Mouse (Mus musculus) erythroblast, adult 5-6 weeks (primary cell): ENCODE data around the gene Vps37b. TPM values are rescaled to one million over a fixed set of nuclear protein-coding genes. Genes with fewer than 3 reads are reported as not detected.

Experiments
- ATAC-seq: replicated peaks from 2 replicates; pipeline ENCODE4 v1.8.0; 2016; ENCODE audit warnings: moderate number of reproducible peaks, mild to moderate bottlenecking, moderate TSS enrichment, inconsistent platforms; ENCODE audit not compliant: poor library complexity, low FRiP score, severe bottlenecking
- total RNA-seq, 2 experiments: library from RNA; stranded (forward) in 1 of 2; stranded (reverse) in 1 of 2; fragments of 150-400 nt in 1 of 2; fragments of 200-764, 138-1000 nt in 1 of 2; gene quantifications; 2 replicates each; pipeline versions ENCODE4 v1.2.3 to v1.2.4; 2015 to 2017; ENCODE audit warnings: low replicate concordance in 2 of 2

The Vps37b gene
- total RNA-seq, 2 experiments from 2014 or later: 7.9 to 27.9 TPM

- ATAC-seq: no peak
Measured at GRCm38 (mm10) chr5:124049249-124050045, 17.4 kb upstream of the Vps37b start.

GRCm38 (mm10) chr5:124046741-124047401, 14.8 kb upstream of the Vps37b start:
- no peak for ATAC-seq

GRCm38 (mm10) chr5:124045453-124046010, 13.5 kb upstream of the Vps37b start:
- no peak for ATAC-seq

GRCm38 (mm10) chr5:124043999-124044398, 11.9 kb upstream of the Vps37b start:
- ATAC-seq: no peak

GRCm38 (mm10) chr5:124043212-124043978, 11.3 kb upstream of the Vps37b start:
- ATAC-seq: no peak

GRCm38 (mm10) chr5:124041097-124041496, 9.0 kb upstream of the Vps37b start:
- ATAC-seq: no peak

GRCm38 (mm10) chr5:124039602-124040001, 7.5 kb upstream of the Vps37b start:
- ATAC-seq: no peak

- no peak for ATAC-seq
Measured at GRCm38 (mm10) chr5:124036836-124037235, 4.8 kb upstream of the Vps37b start.

- ATAC-seq: no peak
Measured at GRCm38 (mm10) chr5:124036341-124036740, 4.3 kb upstream of the Vps37b start.

- no peak for ATAC-seq
Measured at GRCm38 (mm10) chr5:124035806-124036205, 3.7 kb upstream of the Vps37b start.

GRCm38 (mm10) chr5:124035406-124035805, 3.3 kb upstream of the Vps37b start:
- ATAC-seq: no peak

GRCm38 (mm10) chr5:124034471-124034870, 2.4 kb upstream of the Vps37b start:
- ATAC-seq: no peak

GRCm38 (mm10) chr5:124031068-124031955, 758 bp downstream of the Vps37b start:
- peak; percentile 82 for ATAC-seq

- no peak for ATAC-seq
Measured at GRCm38 (mm10) chr5:124030386-124031067, 1.5 kb downstream of the Vps37b start.

- no peak for ATAC-seq
Measured at GRCm38 (mm10) chr5:124029220-124030035, 2.6 kb downstream of the Vps37b start.

- no peak for ATAC-seq
Measured at GRCm38 (mm10) chr5:124028680-124029079, 3.4 kb downstream of the Vps37b start.

GRCm38 (mm10) chr5:124027702-124028470, 4.2 kb downstream of the Vps37b start:
- ATAC-seq: no peak
